Mouse (Mus musculus): ENCODE measurements around the gene Zfp182.

Zfp182 gene

DNA sequence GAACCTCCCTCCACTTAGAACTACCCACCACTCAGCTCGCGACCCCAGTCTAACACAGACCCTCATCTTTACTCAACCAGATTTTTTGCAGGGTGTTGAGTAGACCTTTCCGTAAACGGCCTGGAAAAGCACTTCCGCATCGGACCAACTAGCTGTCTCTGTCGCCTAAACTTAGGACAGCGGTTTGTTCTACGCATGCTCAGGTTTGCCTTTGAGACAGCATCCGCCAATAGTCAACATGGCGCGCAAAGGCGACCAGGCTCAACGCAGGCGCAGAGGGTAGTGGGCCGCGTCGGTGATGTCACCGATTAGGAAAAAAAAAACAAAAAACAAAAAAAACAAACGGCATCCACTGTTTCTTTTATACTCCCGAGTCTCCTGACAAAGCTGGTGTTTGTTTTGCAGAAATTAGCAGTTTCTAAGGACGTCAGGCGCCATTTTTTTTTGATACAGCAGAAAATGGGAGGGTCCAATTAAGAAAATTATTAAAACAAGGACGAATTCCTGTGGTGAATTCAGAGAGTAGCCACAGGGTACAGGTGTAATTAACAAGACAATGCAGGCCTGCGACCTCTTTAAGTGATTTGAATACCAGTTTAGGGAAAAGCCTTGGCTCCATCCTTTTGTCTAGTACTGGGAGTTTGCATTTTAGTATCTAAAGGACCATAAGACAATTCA, at the start of gene Zfp182:
Gene Zfp182 (minus strand): TSS at position 451 of the 678 bp plus-strand sequence.
- in situ Hi-C loops (cut with MboI; ENCODE audit: unreplicated experiment in 2 of 2), result loop anchor here in 1 of 2 experiments (25.0 kb wide), 1 partner anchor 225 kb away; no protein-coding TSS in a partner anchor

DNA sequence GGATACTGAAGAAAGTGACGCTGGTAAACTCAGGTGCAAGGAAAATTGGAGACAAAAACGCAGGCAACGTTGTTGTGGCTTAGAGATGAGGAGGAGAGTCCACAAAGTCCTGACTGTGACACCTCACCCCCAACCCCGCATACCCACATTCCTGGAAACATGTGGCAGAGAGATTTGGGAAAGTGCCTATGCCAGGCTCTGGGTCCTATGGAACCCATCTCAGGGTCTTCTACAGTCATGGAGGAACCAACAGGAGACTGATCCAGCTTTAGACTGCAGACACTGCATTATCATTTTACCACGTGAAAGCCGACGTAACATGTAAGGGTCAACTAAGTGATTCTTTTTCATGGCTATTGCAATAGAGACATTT, 27.7 kb upstream of the Zfp182 start:
- in situ Hi-C loops (cut with MboI; ENCODE audit: unreplicated experiment in 2 of 2), result no loop called here

DNA sequence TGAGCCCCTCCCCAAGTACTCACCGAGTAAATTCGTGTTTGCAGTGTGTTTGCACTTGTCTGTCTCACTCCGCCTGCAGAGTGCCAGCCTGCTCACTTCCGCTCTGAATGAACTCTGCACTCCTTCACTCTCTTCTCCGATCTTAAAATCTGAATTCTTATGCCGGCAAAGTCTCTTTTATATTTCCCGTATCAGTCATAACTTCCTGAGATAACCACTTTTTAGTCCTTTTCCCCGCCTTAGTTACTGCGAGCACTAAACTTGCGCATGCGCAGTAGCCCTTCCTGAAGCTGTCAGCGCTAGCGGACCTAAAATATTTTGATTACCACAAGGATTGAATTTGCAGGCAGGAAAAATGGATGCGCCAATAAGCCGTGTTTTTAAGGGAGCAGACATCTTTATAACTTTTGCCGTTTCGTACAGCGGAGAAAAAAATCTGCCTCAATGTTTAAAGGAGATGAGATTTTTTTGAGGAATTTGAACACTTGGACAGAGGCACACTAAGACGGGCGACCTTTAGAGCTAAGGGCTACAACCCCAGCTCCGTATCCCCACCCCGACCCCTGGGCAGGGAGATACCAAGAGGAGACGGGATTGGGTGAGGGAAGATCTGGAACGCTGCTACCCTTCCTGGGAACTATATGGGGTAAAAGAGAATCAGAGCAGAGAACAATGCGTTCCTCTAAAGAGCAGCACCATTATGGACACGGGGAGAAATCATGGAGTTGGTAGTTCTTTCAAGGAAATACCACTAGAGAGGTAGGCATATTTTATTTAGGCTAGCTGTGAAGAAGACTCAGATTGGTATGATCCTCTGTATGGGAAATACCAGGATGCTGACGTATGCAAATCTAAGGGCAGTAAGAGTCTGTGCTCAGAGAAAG, 27.1 kb upstream of the Zfp182 start, which contains the start of gene Zfp300:
Gene Zfp300 (minus strand): TSS at position 545 of the 884 bp plus-strand sequence.
- in situ Hi-C loops (cut with MboI; ENCODE audit: unreplicated experiment in 2 of 2), result no loop called here

DNA sequence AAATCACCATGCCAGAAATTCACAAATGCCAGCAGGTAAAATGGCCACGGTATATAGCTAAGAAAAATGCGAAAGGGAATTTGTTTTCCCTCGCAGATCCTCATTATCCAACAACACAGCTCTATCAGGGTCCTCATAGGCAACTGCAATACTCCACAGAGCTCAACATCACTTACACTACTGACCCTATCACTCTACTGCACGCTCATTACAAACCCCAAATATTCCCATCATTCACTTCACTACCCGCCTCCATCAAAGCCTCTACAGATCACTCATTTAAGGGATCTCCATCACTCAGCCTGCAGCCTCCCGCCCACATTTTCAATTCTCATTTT, 26.5 kb upstream of the Zfp182 start:
- in situ Hi-C loops (cut with MboI; ENCODE audit: unreplicated experiment in 2 of 2), result no loop called here

DNA sequence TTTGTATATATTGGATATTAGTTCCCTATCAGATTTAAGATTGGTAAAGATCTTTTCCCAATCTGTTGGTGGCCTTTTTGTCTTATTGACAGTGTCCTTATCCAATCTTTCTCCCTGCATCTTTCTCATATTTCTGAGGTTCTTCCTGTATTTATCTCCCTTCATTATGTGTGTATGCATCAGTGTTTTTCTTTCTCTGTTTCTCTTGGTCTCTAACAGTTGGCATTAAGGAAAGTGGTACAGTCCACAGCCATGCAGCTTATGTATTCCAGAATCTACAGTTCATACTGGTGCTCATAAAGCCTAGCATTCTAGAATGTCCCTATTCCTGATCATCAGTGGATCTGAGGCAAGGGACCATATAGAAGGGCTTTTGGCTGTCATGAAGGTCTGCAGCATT, 6.0 kb upstream of the Zfp182 start, which contains the start of gene Spaca5:
Gene Spaca5 (plus strand): TSS at position 301 of the 400 bp plus-strand sequence.
- in situ Hi-C loops (cut with MboI; ENCODE audit: unreplicated experiment in 2 of 2), result loop anchor here in 1 of 2 experiments (25.0 kb wide), 1 partner anchor 231 kb away; no protein-coding TSS in a partner anchor

DNA sequence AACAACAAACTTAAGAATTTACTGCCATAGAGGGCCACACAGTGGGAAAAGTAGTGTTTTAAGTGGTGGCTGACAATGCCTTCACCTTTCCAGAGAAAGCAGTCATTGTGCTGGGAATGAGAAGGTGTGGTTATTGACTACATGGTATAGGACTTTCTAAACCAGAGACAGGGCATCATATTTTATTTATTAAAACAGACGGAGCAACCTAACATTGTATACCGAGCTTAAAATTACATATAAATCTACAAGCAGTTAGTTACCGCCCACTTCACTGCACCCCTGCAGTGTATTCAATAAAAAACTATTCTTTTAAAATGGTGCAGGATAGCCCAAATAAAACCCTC, 401 bp upstream of the Zfp182 start:
- in situ Hi-C loops (cut with MboI; ENCODE audit: unreplicated experiment in 2 of 2), result loop anchor here in 1 of 2 experiments (25.0 kb wide), 1 partner anchor 225 kb away; no protein-coding TSS in a partner anchor

DNA sequence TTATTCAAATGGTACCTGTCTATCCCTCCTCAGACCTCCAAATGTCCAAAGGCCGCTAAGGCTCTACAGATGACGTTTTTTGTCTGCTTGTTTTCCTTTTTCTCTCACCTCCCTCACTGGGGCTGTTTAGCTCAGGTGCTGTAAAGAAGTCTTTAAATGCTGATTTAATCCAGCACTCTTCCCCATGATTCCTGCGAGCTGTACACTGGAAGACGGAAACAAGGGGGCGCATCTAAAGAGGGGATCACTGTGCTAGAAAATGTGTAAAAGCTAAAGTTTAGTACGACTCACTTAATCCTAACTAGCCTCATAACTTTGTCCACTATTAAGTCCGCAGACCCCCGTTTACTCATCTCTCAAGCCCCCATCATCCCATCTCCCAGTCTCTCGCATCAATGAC, 656 bp downstream of the Zfp182 start:
- in situ Hi-C loops (cut with MboI; ENCODE audit: unreplicated experiment in 2 of 2), result loop anchor here in 1 of 2 experiments (25.0 kb wide), 1 partner anchor 224 kb away; no protein-coding TSS in a partner anchor

DNA sequence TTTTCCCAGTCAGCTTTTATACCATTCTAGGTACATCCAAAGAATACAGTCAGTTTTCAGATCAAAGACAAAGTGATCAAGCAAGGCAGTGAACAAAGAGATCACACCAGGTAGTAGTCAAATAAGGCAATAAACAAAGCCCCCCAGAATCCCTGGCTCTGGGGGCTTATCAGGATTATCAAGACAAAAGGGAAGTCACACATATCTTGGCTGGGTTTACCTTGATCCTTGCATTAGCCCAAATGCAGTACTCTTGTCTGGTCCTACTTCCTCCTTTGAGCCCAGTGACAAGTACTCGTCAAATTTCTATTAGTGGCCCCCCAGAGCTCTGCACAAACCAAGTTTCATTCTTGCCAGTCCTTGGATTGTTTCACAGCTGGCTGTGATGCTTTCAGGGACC, 81.2 kb downstream of the Zfp182 start:
- in situ Hi-C loops (cut with MboI; ENCODE audit: unreplicated experiment in 2 of 2), result no loop called here
